Mouse (Mus musculus): Measurements from ENCODE around the gene Hnrnpul2. TPM values are rescaled to one million over a fixed set of nuclear protein-coding genes. Genes with fewer than 3 reads are reported as not detected.
A peak's percentile ranks its signal among the peaks of the same experiment; 100 is the strongest.

Hnrnpul2 gene
- 100 to 1,000 TPM; 113 to 120 (median 118) TPM for total RNA-seq (2022)

DNA sequence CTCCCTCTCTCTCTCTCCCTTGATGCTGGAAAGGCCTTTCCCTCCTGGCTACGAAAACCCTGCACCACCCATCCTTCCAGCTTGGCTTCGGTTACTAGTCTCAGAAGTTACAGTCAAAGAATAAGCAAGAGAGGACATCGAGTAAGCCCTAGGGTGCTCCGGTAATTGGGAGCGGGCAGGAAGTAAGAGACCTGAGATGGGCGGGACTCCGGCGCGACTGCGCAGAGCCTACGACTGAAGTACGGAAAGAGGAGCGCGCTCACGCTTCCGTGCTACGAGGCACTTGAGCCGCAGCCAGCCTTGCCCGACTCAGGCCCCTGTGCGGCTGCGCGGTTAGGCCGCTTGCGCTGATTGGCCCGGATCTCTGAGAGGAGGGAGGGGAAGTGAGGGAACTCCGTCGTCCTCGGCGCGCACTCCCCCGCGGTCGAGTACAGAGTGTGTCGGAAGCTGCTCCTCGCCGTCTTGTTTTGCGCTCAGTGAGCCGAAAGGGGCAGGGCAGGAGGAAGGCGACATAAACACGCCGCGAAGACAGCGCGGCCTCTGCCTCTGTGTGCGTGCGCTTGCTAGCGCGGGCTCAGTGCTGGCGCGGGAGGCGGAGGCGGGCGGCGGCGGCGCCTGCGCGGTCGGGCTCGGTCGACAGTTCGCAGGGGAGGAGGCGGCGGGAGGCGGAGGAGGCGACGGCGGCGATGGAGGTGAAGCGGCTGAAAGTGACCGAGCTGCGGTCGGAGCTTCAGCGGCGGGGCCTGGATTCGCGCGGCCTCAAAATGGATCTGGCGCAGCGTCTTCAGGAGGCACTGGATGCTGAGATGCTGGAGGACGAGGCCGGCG, at the start of gene Hnrnpul2:
Gene Hnrnpul2, plus strand, starts transcription at position 415 of the 828 bp plus-strand sequence.
- peak; percentile 96 to 99 for DNase-seq (ENCODE audit: low spot score in 2 of 2)

DNA sequence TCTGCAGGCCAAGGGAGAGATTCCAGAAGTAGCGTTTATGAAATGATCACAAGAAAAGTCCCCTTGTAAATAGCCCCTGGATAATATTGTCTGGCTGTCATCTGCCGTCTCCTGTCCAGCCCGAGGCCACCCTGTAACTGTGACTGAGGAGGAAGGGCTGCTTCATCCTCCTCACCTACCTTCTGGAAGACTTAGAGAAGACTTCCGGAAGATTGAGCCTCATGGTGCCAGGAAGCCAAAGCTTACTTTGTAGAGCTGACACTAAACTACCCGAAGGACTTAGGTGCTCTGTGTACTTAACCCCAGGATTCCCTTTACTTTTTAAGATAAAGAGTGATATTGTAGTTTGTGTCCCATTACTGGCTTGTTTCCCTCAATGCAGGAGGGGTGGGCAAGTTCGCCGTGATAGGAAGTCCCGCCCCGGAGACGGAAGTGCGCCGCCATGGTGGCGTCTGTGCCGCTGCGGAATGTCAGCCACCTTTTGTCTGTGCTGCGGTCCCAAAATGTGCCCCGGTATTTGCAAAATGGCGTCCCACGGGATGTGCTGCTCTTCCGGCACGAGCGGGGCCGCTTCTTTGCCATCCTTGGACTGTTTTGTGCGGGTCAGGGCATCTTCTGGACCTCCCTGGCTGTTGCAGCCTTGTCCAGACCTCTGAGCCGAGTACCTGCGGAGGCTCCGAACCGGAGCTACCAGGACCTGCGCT, 49.1 kb upstream of the Hnrnpul2 start, which contains the start of gene Tmem223:
Gene Tmem223, plus strand, starts transcription at position 430 of the 704 bp plus-strand sequence.
- DNase-seq (ENCODE audit: low spot score in 2 of 2), result peak; percentile 62 to 70

DNA sequence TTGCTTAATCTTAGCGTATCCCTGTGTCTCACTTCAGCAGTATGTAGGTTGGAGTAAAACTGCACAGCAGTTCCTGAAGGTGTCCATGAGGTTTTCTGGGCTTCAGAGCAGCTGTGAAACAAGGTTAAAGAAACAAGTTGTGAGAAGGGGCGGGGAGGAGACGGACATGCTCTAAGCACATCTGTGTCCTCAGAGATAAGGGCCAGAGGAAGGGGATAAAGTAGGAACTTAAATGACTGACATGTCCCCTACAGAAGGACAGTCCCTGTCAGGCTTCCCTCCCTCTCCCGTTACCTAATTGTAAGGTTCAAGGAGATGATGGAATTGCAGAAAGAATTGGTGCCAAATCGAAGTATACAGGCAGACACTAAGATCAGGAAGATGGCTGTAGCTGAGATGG, 46.8 kb upstream of the Hnrnpul2 start:
- DNase-seq (ENCODE audit: low spot score in 2 of 2), result no peak

GRCm38 (mm10) chr19:8773409-8773808, 46.4 kb upstream of the Hnrnpul2 start:
- DNase-seq (ENCODE audit: low spot score in 2 of 2), result no peak

- peak; percentile 94 to 97 for DNase-seq (ENCODE audit: low spot score in 2 of 2)
These were observed 45.5 kb upstream of the Hnrnpul2 start, which contains the start of gene Tmem179b for GRCm38 (mm10) chr19:8774086-8774835. Tmem179b (minus strand) TSS chr19:8774467.

DNA sequence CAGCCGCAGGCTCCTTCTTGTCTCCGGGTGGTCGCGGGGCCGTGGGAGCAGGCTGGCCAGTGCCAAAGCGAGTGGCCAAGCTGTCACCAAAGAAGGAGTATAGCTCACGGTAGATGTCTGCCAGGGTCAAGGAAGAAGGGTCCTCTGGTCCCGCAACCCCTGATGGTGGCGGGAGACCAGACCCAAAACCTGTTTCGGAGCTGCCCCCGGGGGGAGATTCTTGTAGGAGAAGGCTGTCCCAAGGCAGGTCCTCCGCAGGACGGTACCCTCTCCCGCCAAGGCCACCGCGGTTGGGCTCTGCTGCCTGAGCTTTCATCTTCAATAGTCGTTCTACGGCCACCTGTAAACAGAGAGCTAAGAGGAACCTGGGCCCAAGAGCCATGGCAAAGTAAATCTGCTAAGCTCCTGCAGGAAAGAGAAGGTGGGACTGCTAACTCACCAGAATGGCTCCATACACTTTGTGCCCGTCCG, 44.8 kb upstream of the Hnrnpul2 start:
- DNase-seq (ENCODE audit: low spot score in 2 of 2), result no peak

- DNase-seq (ENCODE audit: low spot score in 2 of 2), result peak; percentile 81 to 96
These were observed 33.6 kb upstream of the Hnrnpul2 start, which contains the start of gene Taf6l for GRCm38 (mm10) chr19:8786008-8786781. Taf6l (minus strand) TSS chr19:8786417.

DNA sequence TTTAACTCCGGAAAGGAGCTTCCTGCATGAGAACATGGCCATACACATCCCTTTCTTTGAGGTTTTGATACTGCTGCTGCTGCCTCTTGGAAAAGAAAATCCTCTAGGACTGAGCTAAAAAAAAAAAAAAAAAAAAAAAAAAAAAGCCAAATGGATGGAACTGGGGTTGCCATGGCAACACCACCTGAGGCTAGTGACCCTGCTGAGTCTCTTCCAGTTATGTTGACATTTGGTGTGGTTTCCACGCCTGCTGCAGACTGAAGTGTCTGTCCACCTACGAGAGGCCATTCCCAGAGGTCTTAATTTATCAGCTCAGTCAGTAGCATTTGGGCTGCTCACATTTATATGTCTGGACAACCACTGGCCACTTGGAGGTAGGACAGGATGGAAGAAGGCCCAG, 31.3 kb upstream of the Hnrnpul2 start:
- DNase-seq (ENCODE audit: low spot score in 2 of 2), result no peak

DNA sequence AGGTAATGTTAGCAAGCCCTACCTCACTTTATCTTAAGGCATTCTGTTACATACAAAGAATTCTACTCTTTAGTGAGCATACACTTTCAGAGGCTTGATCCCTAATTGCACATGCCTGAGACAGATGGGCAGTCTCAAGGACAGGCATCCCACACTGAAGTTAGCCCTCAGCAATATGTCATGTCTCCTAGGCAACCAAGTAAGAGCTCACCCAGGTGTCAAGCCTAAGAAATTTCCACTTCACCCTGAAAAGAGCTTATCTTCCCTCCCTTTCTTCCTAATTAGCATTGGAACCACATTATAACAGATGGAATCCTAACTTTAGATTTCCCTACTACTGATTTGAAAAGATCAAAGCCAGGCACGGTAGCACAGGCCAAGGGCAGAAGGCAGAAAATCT, 30.6 kb upstream of the Hnrnpul2 start:
- no peak for DNase-seq (ENCODE audit: low spot score in 2 of 2)

DNA sequence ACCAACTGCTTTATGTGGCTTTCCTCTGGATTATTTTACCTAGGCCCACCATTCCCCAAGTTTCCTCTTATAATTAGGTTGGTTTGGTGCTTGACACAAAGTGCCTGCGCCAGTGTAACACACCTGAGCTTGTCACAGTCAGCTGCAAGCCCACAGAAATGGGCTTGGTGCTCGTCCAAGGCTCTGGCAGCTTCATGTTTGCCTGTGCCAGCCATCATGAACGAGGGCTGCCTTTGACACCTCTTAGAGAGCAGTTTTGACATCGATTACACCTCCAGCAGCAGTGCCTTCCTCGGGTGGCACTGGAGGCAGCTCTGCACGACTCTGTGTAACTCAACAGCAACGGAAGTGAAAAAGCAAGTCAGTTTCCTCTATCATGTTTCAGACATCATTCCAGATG, 29.6 kb upstream of the Hnrnpul2 start:
- no peak for DNase-seq (ENCODE audit: low spot score in 2 of 2)

GRCm38 (mm10) chr19:8798264-8798946, 21.4 kb upstream of the Hnrnpul2 start, which contains the start of gene Polr2g:
Polr2g (minus strand) TSS chr19:8798577.
- DNase-seq (ENCODE audit: low spot score in 2 of 2), result peak; percentile 68 to 94

- no peak for DNase-seq (ENCODE audit: low spot score in 2 of 2)
These were observed 20.9 kb upstream of the Hnrnpul2 start for GRCm38 (mm10) chr19:8798947-8799315.

GRCm38 (mm10) chr19:8802130-8802821, 17.5 kb upstream of the Hnrnpul2 start, which contains the start of gene Zbtb3:
Zbtb3 (plus strand) TSS chr19:8802555.
- DNase-seq (ENCODE audit: low spot score in 2 of 2), result peak; percentile 86 to 98

- no peak for DNase-seq (ENCODE audit: low spot score in 2 of 2)
These were observed 16.5 kb upstream of the Hnrnpul2 start for GRCm38 (mm10) chr19:8803204-8803780.

DNA sequence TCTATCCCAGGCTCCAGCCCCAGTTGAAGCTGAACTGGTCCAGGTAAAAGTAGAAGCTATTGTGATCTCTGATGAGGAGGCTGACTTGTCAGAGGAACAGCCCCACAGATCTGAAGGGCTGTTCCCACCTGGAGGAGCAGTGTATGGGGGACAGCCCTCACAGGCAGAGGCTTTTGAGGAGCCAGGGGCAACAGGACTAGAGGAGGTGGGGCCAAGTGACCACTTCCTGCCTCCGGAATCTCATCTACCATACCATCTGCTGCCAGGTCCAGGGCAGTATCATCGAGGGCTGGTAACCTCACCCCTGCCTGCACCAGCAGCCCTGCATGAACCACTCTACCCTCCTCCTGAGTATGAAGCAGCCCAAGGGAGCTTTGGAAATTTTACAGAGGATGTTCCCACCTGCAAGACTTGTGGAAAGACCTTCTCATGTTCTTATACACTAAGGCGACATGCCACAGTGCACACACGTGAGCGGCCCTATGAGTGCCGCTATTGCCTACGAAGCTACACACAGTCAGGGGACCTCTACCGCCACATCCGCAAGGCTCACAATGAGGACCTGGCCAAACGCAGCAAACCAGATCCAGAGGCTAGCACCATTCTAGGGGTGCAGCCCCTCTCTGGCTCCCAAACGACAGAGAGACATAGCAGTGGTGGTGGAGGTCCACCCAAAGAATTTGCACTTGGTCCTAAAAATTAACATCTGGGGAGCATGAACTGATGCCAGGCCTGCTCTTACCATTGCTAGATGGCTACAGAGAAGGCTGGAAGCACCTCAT, 15.7 kb upstream of the Hnrnpul2 start:
- DNase-seq (ENCODE audit: low spot score in 2 of 2), result no peak

DNA sequence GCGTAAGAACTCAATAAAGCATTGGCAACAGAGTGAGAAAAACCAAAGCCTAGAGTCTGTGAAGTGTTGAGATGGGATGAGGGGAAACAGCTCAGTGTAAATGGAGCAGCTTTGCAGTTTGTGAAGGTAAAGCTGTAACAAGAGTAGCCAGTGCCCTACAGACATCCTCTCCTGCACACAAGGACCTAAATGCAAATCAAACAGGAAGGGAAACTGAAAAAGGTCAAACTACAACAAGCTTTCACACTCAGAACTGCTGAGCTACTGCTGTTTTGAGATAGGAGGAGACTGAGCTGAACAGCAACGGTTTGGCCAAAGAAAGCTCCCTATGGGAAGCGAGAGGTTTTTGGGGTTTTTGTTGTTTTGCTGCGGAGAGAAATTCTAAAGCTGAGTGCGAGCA, 13.0 kb upstream of the Hnrnpul2 start:
- no peak for DNase-seq (ENCODE audit: low spot score in 2 of 2)

DNA sequence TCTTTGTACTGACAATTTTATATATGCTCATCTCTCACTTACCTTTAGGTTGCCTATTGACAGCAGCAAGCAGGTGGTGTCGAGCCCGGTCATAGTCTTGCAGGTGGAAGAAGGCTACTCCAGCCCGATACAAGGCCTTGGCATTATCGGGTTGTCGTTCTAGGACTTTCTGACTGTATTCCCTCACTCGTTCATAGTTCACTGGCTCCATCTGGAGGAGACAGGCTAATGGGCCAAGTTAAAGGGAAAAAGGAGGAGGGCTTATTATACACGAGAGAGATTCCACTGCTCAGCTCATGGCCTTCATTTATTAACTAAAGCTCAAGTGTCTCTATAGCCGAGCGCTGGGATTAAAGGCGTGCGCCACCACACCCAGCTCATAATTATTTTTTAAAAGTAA, 4.0 kb upstream of the Hnrnpul2 start:
- DNase-seq (ENCODE audit: low spot score in 2 of 2), result no peak

DNA sequence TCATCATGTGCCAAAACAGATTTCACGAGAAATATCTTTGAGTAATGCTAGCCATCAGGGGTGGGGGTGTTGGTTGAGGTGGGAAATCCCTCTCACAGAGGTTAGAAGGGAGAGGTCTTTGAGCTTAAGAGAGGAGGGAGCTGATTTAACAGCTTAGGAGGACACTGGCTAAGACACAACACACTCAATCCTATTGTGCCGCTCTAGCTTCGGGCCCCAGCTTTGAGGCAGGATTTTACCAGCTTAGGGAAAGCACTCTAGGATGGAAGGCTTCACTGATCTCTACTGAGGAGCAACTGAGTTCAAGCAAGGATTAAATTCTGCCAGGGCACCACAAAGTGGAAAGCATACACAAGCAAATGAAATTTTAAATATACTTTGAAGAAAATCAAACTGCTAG, 2.8 kb upstream of the Hnrnpul2 start:
- DNase-seq (ENCODE audit: low spot score in 2 of 2), result no peak
